Mouse (Mus musculus) midbrain, embryonic 13.5 days (tissue): ENCODE measurements around the gene Zfp384. TPM values are rescaled to one million over a fixed set of nuclear protein-coding genes. Genes with fewer than 3 reads are reported as not detected.

Experiments
- polyA plus RNA-seq: library from polyadenylated mRNA; unstranded; fragments of >200 nt; fragmentation: Nextera tagmentation; extraction: Ambion mirVana; gene quantifications from 2 replicates; pipeline ENCODE4 v1.2.1, GENCODE M21; 2015

Gene Zfp384
- polyA plus RNA-seq, 1 experiment from 2014 or later: 23.1 TPM

Other genes starting within 250 kb of the Zfp384 start
- 27.5 and 29.7 TPM in 2 replicates for gene Eno2, start 239.5 kb upstream of the Zfp384 start, polyA plus RNA-seq
- gene Lrrc23, start 229.4 kb upstream of the Zfp384 start, polyA plus RNA-seq: 2.3 and 4.3 TPM in 2 replicates
- gene Spsb2, start 200.5 kb upstream of the Zfp384 start, polyA plus RNA-seq: 7.7 and 8.2 TPM in 2 replicates
- 329 and 343 TPM in 2 replicates for gene Tpi1, start 194.8 kb upstream of the Zfp384 start, polyA plus RNA-seq
- 202 and 204 TPM in 2 replicates for gene Usp5, start 179.7 kb upstream of the Zfp384 start, polyA plus RNA-seq
- gene Cdca3, start 179.6 kb upstream of the Zfp384 start, polyA plus RNA-seq: 82.7 and 89.5 TPM in 2 replicates
- gene Gnb3, start 168.9 kb upstream of the Zfp384 start, polyA plus RNA-seq: 5.1 and 7.5 TPM in 2 replicates
- gene P3h3, start 151.4 kb upstream of the Zfp384 start, polyA plus RNA-seq: 12.3 and 17.0 TPM in 2 replicates
- gene Gpr162, start 145.2 kb upstream of the Zfp384 start, polyA plus RNA-seq: 19.2 and 22.9 TPM in 2 replicates
- gene Cd4, start 120.9 kb upstream of the Zfp384 start, polyA plus RNA-seq: 0.07 TPM in 1 of 2 replicates, not detected in the other
- 2.3 and 2.5 TPM in 2 replicates for gene Lag3, start 97.4 kb upstream of the Zfp384 start, polyA plus RNA-seq
- 662 and 802 TPM in 2 replicates for gene Ptms, start 89.0 kb upstream of the Zfp384 start, polyA plus RNA-seq
- 419 and 462 TPM in 2 replicates for gene Mlf2, start 77.8 kb upstream of the Zfp384 start, polyA plus RNA-seq
- gene Cops7a, start 43.6 kb upstream of the Zfp384 start, polyA plus RNA-seq: 89.9 and 95.2 TPM in 2 replicates
- gene Pianp, start 12.5 kb upstream of the Zfp384 start, polyA plus RNA-seq: 25.6 and 27.4 TPM in 2 replicates
- gene Ing4, start 30.6 kb downstream of the Zfp384 start, polyA plus RNA-seq: 195 and 201 TPM in 2 replicates
- gene Acrbp, start 40.5 kb downstream of the Zfp384 start, polyA plus RNA-seq: 15.8 and 19.7 TPM in 2 replicates
- gene Lpar5, start 58.8 kb downstream of the Zfp384 start, polyA plus RNA-seq: 0.34 and 0.37 TPM in 2 replicates
- gene Chd4, start 86.8 kb downstream of the Zfp384 start, polyA plus RNA-seq: 133 and 138 TPM in 2 replicates
- gene Nop2, start 122.8 kb downstream of the Zfp384 start, polyA plus RNA-seq: 43.2 and 45.9 TPM in 2 replicates
- gene Iffo1, start 136.1 kb downstream of the Zfp384 start, polyA plus RNA-seq: 14.9 and 19.3 TPM in 2 replicates
- 1,484 and 1,546 TPM in 2 replicates for gene Gapdh, start 157.3 kb downstream of the Zfp384 start, polyA plus RNA-seq
- 101 and 103 TPM in 2 replicates for gene Ncapd2, start 182.6 kb downstream of the Zfp384 start, polyA plus RNA-seq
- gene Mrpl51, start 182.7 kb downstream of the Zfp384 start, polyA plus RNA-seq: 163 and 165 TPM in 2 replicates
- gene Vamp1, start 206.4 kb downstream of the Zfp384 start, polyA plus RNA-seq: 7.7 and 8.8 TPM in 2 replicates
- gene Tapbpl, start 222.7 kb downstream of the Zfp384 start, polyA plus RNA-seq: 3.2 and 3.7 TPM in 2 replicates
- gene Cd27, start 227.9 kb downstream of the Zfp384 start, polyA plus RNA-seq: 2.2 and 2.5 TPM in 2 replicates